Mouse (Mus musculus): ENCODE measurements around the gene Acot13. TPM values are rescaled to one million over a fixed set of nuclear protein-coding genes. Genes with fewer than 3 reads are reported as not detected.

Gene Acot13
- 10 to 100 TPM; 11.9 to 12.4 TPM for total RNA-seq (2023)

DNA sequence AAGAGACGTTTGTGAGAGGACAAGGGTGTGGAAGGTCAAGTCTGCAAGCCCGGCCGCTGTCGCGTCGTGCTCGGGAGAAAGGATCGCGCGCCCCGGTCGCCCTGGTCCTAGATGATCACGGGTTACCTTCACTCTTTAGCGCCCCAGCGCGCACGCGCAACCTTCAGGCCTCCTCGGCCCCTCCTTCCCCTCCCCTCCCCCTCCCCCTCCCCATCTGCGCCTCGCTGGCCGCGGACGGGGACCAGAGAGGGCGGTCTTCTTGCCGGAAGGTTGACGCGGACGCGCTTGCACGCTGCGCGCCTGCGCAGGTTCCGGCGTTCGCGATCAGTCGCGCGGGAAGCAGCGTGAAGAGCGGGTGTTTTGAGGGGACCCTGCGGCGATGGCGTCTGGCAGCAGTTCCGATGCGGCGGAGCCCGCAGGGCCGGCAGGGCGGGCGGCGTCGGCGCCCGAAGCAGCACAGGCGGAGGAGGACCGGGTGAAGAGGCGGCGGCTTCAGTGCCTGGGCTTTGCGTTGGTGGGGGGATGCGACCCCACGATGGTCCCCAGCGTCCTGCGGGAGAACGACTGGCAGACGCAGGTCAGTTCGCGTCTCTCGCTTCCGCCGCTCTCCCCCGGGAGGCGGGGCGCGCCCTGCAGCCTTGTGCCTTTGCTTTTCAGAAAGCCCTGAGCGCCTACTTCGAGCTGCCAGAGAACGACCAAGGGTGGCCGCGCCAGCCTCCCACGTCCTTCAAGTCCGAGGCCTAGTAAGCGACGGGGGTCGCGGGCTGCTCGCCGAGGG, at the start of gene Acot13, which contains the start of gene Tdp2:
Acot13 (minus strand) TSS at position 188 of the 778 bp plus-strand sequence.
Tdp2 (plus strand) TSS at position 327 of the 778 bp plus-strand sequence.

DNA sequence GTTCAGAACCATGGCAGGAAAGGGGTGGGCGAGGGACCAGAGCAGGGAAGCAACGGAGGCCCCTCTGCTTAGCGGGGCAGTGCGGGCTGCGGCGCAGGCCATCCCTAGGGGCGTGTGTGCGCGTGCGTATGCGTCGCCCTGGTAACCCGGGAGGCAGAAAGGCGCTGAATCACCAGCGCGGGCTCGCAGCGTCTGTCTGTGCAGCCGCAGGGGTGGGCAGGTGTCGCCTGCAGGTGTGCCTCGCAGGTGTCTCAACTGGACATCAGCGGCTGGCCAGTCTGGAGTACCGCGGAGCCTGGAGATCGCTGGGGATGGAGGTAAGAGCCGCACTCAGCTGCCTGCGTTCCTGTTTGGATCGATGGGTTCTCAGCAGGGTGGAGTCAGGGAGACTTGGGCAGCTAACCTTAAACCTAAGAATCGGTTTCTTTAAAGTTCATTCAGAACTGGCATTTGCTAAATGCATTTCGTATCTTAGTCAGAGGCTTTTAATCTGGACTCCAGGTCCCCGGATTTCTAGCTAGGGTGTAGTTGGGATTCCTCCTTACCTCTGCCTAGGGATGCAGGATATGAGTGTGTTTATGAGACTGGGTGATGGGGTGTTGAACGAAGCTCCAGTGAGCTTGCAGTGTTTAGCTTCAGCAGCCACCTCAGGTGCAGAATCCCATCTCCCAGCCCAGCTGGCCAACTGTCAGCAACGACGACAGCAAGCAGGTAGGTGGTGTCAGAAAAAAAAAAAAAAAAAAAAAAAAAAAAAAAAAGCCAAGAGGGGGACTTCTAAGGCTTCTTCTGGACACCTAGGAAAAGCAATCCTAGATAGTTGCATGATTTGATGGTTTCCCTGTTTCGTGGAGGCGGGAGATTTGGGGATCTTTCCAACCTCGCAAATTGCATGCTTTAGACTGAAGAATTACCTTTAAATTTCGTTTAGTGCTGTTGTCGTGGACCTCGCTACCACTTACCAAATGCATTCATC, 13.9 kb upstream of the Acot13 start, which contains the start of gene D130043K22Rik:
D130043K22Rik (plus strand) TSS at position 153 of the 973 bp plus-strand sequence.

DNA sequence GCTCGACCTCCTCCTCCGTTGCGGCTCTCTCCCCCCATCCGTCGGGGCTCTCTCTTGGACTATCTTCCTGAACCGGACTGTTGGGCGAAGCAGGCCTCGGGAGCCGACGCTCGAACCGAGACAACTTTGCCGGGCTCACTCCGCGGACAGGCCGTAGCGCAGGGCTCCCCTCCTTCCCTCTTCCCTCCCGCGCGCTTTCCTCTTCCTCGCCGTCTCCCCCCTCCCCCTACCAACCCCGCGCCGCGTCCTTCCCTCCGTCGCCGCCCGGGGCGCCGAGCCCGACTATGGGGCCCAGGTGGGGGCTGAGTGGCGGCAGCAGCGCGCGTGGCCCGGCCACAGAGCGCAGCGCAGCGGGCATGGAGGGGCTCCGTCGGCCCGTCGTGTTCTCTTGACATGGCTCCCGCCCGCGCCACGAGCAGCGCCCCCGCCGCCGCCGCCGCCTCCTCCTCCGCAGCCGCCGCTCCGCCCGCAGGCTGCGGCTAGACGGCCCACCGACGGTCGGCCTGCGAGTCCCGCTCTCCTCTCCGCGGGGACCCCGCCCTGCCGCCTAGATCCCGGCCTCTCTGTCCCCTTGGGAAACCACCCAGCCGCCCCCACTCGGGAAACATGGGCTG, 29.9 kb downstream of the Acot13 start, which contains the start of gene BC005537:
BC005537 (plus strand) TSS at position 350 of the 614 bp plus-strand sequence.

Other genes starting within 250 kb of the Acot13 start
- 10 to 100 TPM; 66.2 to 81.1 TPM for gene Ripor2, start 249.4 kb downstream of the Acot13 start, total RNA-seq (2023)
- gene Armh2, start 90.3 kb downstream of the Acot13 start, total RNA-seq (2023) = not detected
- 1 to 10 TPM; 7.3 to 8.4 TPM for gene Gmnn, start 69.6 kb downstream of the Acot13 start, total RNA-seq (2023)
- 100 to 1,000 TPM; 247 to 258 TPM for gene BC005537, start 29.9 kb downstream of the Acot13 start, total RNA-seq (2023)
- gene Tdp2, start 139 bp upstream of the Acot13 start, total RNA-seq (2023) = 10 to 100 TPM; 20.2 to 25.6 TPM
- gene D130043K22Rik, start 13.6 kb upstream of the Acot13 start, total RNA-seq (2023) = not detected
- 1 to 10 TPM; 1.2 to 1.9 TPM for gene Aldh5a1, start 106.1 kb upstream of the Acot13 start, total RNA-seq (2023)
- 1 to 10 TPM; 2.5 to 2.7 TPM for gene Gpld1, start 111.6 kb upstream of the Acot13 start, total RNA-seq (2023)
- 10 to 100 TPM; 43.4 to 49.1 TPM for gene Mrs2, start 188.8 kb upstream of the Acot13 start, total RNA-seq (2023)
- gene Dcdc2a, start 224.5 kb upstream of the Acot13 start, total RNA-seq (2023) = not detected

Measured in monocyte, adult 59 days (primary cell).